Mouse (Mus musculus): ENCODE results near the gene Ptprcap.
"Not testable (repeated sequence)": the region's sequence is repeated elsewhere in the genome, so short reads cannot be mapped to it uniquely, and the experiment has no call there.

Ptprcap gene

DNA sequence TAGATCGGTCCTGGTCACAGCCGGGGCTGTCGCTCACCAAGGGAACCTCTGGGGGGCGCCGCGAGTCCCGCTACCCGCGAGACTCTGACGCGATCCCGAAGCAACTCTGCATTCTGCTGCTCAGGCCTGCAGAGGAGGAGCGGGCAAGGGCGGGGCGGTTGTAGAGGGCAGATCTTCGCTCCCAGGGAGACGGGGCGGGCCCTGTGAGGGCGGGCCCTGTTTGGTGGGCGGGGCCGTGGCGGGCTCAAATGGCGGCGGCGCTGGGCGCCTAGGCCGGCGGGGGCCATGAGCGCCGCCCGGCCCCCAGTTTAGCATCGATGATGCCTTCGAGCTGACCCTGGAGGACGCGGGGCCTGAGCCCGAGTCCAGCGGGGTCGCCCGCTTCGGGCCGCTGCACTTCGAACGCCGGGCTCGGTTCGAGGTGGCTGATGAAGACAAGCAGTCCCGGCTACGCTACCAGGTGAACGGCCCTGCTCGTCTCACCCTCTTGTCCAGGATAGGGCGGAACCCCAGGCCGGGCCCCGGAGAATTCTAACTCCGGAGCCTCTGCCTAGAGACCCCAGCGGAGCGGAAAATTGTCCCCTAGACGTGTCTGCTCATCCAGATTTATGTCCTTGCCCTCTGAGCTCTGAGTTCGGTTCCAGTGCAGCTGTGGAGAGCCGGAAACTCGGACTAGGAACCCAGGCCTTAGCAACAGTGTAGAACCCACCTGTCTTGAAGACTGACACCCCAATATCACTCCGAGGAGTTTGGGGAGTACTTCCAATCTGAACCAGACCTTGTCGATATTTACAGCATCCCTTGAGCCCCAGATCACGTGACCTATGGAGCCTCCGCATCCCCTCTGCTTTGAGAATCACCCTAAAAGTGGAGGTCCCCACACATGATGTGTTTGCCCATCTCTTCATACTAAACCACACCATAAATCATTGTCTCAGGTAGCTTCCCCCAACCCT is 27.4 kb upstream of the Ptprcap start, which contains the start of gene Aip:
Aip (minus strand) TSS at position 118 of the 956 bp plus-strand sequence.
- peak; percentile 97 for DNase-seq (ENCODE audit: extremely low spot score, low spot score)

DNA sequence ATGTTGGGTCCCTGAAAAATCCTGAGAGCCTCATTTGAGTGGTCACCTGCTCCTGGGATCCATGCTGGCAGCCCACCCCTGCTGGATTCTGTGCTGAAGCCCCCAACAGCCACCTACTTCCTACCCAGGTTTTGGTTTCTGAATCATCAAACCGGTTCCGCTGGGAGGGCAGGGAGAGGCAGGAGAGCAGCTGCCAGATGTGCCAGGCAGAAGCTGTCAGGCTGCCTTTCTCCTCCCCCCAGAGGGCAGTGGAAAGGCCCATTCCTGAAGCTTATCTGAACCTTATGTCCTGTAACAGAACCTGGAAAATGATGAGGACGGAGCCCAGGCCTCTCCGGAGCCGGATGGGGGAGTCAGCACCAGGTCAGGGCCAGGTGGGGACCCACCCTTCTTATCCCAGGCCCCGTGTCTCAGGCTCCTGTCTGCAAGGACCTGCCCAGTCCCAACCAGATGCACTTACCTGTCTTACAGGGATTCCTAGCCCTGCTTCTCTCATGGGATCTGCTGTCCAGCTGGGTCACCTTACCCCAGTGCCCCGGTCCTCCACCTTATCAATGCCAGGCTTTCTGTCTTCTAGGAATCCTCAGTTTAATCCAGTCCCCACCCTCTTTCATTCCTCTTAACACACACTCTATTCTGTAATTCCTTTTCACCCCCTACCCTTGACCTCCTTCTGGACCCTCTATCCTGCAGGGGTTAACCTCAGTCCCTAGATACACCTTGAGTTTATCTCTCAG is 26.5 kb upstream of the Ptprcap start:
- DNase-seq (ENCODE audit: extremely low spot score, low spot score) = no peak

DNA sequence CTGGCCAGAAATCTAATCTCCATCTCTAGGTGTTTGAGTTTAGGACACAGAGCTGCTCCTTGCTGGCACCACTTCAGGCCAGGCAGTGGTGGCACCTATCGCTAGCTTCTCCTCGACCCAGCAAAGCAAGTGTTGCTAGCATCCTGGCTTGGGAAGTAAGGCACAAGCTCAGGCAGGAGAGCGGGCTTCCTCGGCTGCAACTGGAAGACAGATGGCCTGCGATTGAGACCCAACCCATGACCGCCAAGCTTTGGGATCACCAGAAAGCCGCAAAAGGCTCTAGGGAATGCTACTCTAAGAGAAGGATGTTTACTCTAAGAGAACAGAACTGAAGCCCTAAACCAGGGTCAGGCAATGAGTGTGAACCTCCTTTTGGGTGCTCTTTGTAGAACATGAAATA is 23.9 kb upstream of the Ptprcap start:
- DNase-seq (ENCODE audit: extremely low spot score, low spot score) = no peak

DNA sequence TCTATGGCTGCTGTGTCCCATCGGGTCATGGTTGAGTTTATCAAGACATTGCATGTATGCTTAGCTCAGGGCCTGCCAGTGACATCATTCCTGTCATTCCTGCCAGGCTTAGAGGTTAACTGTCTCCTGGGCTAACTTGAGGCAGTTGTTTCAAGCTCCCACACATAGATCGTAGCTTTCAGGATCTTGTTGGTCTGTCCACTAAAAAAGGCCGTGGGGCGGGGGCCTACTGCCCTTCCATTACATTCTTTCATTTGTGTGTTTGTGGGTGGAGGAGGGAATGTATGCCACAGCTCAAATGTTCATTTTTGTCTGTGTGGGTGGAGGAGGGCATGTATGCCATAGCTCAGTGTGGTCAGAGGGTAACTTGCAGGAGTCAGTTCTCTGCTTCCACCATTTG is 23.3 kb upstream of the Ptprcap start:
- DNase-seq (ENCODE audit: extremely low spot score, low spot score) = no peak

DNA sequence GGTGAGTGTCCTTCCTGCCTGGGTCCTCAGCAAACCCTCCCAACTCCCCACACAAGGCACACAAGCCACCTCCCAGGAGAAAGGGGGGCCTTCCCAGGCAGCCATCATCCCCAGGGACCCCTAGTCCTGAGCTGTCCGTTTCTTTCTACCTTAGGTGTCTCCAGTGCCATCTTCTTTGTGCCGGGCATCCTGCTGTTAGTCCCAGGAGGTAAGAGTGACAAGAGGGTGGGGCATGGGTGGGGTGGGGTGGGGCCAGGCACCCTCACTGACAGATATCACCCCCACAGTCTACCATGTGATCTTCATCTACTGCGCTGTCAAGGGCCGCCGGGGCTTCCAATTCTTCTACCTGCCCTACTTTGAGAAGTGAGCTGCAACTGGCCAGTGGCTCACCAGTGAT is 22.3 kb upstream of the Ptprcap start:
- no peak for DNase-seq (ENCODE audit: extremely low spot score, low spot score)

DNA sequence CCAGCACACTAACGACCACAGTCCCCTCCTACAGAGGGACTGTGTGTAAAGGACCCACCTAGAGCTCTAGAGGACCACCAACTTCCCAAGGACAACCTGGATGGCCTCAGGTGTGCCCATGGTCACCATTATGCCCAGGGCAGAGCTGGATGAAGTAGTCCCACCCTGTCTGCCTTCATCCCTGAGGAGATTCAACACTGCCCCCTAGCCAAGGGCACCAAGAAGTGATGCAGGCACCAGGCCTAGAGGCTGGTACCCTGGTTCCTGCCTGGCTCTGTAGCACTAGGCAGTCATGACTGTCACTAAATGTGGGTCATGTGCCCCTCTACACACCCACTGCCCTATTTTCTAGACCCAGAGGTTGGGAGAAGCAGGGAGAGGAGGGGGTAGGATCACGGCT is 21.6 kb upstream of the Ptprcap start:
- DNase-seq (ENCODE audit: extremely low spot score, low spot score) = no peak

DNA sequence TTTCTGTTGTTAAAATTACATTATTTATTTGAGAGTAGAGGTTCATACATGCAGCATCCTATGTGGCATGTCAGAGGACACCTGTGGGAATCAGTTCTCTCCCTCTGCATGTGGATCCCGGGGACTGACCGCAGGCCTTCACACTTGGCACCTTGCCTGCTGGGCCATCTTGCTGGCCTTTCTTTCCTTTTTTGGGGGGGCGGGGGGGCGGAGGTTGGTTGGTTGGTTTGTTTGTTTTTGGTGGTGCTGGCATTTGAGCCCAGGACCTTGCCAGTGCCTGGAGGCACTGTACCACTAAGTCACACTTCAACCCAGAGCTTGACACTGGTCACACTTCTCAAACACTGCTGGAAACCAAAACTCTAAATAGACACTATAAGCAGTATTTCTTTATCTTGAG is 19.1 kb upstream of the Ptprcap start:
- no peak for DNase-seq (ENCODE audit: extremely low spot score, low spot score)

DNA sequence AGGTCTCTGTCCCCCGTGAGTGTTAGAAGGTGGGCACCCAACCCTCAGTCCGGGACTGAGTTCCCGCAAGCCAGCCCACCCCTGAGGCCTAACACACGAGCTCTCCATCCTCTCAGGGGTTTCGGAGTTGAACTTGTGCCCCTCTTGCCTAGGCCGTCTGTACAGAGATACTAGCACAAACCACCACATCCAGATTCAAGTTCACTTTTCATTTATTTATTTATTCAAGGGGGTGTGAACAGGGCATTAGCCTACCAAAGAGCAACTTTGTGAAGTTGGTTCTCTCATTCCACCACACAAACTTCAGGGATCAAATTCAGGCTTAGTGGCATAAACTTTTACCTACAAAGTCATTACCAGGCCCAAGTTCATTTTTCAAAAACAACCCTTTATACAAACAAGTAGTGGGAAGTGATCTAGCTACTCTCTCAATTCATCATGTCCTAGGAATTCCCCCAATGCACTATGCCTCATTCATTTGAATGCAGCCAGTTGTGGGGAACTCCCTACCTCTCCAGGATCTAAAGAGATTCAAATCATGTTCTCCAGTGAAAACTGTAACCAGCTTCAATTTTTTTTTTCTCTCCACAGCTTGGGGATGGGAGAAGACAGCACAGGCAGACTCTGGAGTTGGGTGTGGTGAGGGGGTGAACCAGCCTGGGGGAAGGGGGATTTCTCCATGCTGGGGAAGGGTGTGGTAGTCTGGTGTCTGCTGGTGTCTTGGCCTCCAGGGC is 18.0 kb upstream of the Ptprcap start:
- DNase-seq (ENCODE audit: extremely low spot score, low spot score) = not testable (repeated sequence)

DNA sequence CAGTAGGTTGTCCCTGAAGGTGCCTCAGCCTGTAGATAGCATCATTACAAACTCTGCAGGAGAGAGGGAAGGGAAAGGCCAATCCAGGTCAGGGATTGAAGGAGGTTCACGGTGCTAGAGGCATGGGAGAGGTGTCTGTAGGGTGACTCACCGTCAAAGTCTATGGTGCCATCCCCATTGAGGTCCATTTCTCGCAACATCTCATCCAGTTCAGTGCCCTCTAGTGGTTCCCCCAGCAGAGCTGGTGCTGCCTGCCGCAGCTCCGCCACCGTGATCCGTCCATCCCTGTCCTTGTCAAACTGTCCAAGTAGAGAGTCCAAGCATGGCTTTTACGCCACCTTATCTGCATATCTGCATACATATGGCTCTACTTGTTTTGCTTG is 17.4 kb upstream of the Ptprcap start:
- not testable (repeated sequence) for DNase-seq (ENCODE audit: extremely low spot score, low spot score)

DNA sequence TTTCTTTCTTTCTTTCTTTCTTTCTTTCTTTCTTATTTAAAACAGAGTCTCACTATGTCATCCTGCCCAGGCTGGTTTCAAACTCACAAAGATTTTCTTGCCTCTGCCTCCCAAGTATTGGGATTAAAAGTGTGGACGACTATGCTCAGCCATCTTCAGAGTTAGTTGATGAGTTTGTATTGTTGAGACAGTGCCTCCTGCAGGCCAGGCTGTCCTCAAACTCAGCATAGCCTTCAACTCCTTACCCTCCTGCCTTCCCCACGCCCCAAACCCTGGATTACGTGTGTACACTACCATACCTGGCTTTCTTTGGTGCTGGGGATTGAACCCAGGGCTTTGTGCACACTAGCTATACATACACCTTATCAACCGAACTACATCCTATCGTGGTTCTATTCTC is 16.9 kb upstream of the Ptprcap start:
- DNase-seq (ENCODE audit: extremely low spot score, low spot score) = no peak

DNA sequence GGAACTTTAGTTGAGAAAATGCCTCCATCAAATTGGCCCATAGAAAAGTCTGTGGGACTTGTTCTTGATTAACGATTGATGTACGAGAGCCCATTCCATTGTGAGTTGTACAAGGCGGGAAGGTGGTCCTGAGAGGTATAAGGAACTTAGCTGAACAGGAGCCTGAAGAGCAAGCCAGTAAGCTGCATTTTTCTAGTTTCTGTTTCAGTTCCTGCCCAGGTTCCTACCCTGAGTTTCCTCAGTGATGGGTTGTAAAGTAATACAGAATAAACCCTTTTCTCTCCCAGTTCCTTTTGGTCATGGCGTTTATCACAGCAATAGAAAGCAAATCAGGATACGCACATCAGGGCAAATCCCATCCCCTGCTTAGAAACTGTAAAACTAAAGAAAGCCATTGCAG is 15.5 kb upstream of the Ptprcap start:
- no peak for DNase-seq (ENCODE audit: extremely low spot score, low spot score)

DNA sequence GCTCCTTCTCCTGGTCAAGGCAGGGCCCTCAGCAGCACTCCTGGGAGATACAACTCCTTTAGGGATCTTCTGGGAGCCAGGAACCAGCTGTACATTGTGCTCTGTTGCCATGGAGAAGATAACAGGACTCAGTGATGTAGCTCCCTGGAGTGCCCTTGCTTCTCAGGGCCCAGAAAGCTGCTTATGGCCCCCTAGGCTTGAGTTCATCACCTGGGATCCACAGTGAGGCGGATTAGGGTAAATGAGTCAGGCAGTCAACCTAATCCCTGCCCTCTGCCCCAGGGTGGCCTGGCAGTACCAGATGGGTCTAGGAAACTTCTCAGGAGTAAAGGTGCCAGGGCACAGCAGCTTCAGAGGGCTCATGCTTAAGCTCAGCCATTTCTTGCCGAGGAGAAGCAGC is 14.0 kb upstream of the Ptprcap start, which contains the start of gene Gpr152:
Gpr152 (plus strand) TSS at position 342 of the 400 bp plus-strand sequence.
- no peak for DNase-seq (ENCODE audit: extremely low spot score, low spot score)

DNA sequence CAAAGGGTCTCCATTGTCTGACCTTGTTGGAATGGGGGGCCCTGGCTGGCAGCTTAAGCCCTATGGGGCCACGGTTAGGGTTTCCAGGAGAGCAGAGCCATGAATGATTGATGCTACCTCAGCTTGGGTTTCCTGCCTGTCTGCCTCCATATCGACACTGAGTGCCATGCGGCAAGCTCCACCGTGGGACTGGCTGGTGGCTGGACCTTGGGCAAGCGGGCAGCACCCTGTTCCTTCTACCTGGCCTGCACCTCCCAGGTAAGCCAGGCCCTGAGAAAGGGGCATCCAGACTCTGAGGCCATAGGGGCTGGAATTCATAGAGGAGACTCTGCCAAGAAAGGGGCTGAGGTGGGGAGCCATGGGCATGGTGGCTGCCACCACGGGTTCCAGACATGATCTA is 13.3 kb upstream of the Ptprcap start:
- no peak for DNase-seq (ENCODE audit: extremely low spot score, low spot score)

DNA sequence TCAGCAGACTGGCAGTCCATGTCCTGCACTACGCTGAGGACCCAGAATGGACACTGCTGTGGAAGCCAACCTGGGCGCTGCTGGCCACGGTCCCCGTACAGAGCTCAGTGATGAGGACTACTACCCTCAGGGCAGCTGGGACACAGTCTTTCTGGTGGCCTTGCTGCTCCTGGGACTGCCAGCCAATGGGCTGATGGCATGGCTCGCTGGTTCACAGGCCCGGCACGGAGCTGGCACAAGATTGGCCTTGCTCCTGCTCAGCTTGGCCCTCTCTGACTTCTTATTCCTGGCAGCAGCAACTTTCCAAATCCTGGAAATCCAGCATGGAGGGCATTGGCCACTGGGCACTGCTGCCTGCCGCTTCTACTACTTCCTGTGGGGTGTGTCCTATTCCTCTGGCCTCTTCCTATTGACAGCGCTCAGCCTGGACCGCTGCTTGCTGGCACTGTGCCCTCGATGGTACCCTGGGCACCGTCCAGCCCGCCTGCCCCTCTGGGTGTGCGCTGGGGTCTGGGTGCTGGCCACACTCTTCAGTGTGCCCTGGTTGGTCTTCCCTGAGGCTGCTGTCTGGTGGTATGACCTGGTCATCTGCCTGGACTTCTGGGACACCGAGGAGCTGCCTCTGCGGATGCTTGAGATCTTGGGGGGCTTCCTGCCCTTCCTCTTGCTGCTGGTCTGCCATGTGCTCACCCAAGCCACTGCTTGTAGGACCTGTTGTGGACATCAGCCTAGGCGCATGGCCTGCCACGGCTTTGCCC is 10.8 kb upstream of the Ptprcap start:
- no peak for DNase-seq (ENCODE audit: extremely low spot score, low spot score)

DNA sequence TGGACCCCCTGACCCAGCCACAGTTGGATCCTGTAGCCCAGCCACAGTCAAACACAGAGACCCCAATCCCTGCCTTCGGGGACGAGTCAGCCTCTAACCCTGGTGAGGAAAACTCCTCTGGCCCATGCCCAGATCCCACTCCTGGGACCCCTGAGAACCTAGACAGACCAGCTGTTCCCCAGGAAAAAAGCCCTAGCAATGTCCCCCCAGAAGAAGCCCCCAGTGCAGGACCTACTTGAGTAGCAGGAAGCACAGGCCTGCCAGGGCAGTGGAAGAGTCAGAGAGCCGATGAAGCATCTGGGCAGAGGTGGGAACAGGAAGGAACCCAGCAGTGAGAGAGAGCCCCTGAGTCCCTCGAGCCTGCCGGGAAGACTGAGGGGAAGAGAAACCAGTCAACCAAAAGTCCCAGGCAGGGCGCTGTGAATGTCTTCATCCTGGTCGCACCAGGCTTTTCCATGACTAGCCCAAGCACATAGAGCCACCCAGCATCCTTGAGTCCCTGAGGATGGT is 9.6 kb upstream of the Ptprcap start, which contains the start of gene Cabp4:
Cabp4 (minus strand) TSS at position 275 of the 510 bp plus-strand sequence.
- no peak for DNase-seq (ENCODE audit: extremely low spot score, low spot score)

DNA sequence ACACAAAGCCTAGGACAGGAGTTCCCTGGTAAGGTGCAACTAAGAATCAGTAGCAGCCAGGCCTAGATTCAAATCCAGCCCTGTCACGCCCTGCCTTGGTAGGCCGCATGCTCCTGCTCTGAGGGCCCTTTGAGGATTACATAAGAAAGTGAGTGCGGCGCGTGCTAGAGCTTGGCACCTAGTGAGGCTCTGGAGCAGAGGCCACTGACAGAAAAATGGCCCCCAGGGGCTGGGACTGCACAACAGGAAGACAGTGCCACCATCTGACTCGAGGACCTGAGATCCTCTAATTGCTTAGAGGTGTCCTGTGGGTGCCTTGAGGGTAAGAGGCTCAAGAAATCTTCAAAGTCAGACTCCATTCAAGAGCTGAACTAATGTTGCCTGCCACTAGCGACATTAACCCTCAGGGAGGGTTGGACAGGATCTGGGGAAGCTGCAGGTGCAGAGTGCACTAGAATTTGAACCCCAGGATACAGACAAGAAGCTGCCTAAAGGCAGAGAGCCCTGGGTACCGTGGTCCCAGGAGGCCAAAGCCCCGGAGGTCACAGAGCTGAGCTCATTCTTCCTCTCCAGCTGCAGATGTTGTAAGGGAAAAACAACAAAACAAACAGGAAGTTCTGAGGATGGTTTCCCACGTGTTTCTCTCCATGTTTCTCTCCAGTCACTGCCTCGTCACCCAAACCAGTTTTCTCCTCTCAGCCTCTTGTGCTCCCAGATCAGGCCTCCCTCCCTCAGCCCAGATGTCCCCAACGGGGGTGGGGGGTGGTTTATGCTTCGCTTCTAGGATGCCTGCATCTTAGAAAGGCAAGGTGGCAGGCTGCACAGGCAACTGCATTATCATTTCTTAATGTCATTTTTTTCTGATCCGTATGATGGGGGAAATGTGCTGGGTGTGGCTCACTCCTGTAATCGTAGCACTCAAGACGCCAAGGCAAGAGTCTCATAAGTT is 8.6 kb upstream of the Ptprcap start:
- DNase-seq (ENCODE audit: extremely low spot score, low spot score) = no peak

DNA sequence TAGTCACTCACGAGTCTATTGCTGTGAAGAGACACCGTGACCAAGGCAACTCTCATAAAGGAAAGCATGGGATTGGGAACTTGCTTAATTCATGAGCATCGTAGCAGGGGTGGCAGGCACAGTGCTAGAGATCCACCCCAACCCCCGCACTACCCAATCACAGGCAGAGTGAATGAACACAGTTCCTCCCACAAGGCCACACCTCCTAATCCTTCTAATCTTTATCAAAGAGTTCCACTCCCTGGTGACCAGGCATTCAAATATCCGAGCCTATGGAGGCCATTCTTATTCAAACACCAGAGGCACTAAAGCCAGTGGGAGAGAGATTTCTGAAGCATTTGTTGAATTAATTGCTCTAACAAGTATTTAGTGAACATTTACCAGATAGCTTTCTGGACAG is 7.5 kb upstream of the Ptprcap start:
- DNase-seq (ENCODE audit: extremely low spot score, low spot score) = no peak

DNA sequence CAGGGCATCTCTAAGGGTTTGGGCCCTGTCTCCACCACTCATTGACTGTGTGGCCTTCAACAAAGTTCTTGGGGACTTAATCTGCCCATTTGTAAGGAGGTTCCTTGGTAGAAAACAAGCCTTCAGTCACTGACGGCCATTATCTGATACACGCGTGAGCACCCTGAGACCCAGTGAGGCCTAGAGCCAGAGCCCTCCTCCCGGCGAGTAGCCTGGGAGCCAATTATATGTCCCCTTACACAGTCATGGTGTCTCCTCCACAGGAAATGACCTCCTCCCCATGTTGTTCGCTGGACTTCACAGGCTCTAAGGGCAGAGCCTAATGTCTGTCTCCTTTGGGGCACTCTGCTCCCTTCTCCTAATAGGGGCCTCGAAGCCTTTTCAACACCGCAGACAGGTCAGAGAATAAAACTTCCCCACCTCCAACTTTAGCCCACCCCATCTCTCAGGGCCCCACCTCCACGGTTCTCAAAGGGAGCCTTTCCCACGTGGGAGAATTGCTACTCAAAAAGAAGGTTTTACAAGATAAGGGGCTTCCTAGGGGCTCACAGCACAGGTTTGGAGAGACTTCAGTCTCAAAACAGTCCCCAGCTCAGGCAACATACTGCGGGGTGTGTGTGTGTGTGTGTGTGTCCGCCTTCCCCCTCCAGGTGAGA is 6.9 kb upstream of the Ptprcap start:
- DNase-seq (ENCODE audit: extremely low spot score, low spot score) = no peak

DNA sequence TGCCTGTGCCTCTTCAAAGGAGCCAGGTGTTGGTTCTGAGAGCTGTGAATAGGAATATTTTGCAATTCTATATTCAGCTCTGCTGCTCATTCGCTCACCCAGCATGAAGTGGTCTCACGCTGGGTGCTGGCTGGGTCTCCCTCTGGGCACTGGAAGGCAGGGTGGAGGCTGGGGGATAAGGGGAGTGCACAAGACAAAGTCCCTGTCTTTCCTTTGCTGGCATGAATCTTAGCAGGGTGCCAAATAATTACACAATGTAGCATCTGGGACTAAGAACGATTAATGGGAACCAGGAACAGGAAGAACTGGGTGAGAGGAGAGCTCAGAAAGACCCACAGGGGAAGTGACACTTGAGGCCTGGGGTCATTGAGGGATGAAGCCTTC is 6.4 kb upstream of the Ptprcap start:
- DNase-seq (ENCODE audit: extremely low spot score, low spot score) = no peak
